In genomic region chr2:122011441-122011840, GRCm38 (mm10) we compare ENCODE assay signal across 30 mouse cellular contexts. TPM values are rescaled to one million over a fixed set of nuclear protein-coding genes. Genes with fewer than 3 reads are reported as not detected.
"Had no signal": no experiment of that assay in that cellular context is flagged by ENCODE, and none has a peak within 500 bp of the region (broad histone marks: within the 10 kb centered on the region; RNA-seq: fewer than 3 reads in every experiment).

No protein-coding gene starts in this region.

- H3K9me3 ChIP-seq: heart, embryonic 10.5 days; heart, embryonic 12.5 days; hindbrain, embryonic 13.5 days; hindbrain, embryonic 15.5 days; kidney, embryonic 15.5 days; limb, embryonic 13.5 days; limb, embryonic 15.5 days; liver, embryonic 12.5 days had no signal

- H3K4me1 ChIP-seq: heart, embryonic 10.5 days; heart, embryonic 12.5 days; hindbrain, embryonic 13.5 days; hindbrain, embryonic 15.5 days; kidney, embryonic 15.5 days; limb, embryonic 15.5 days; liver, embryonic 12.5 days had no signal

- H3K27ac ChIP-seq: heart, embryonic 10.5 days; hindbrain, embryonic 13.5 days; hindbrain, embryonic 15.5 days; hindbrain, postnatal 0 days; kidney, embryonic 15.5 days; kidney, postnatal 0 days; layer of hippocampus, adult 2 months; limb, embryonic 13.5 days; limb, embryonic 15.5 days; liver, embryonic 12.5 days; liver, embryonic 14.5 days had no signal

- H3K9ac ChIP-seq: heart, embryonic 12.5 days; hindbrain, embryonic 13.5 days; hindbrain, embryonic 15.5 days; kidney, embryonic 15.5 days; limb, embryonic 13.5 days; limb, embryonic 15.5 days; liver, embryonic 12.5 days; liver, embryonic 14.5 days had no signal

- H3K27me3 ChIP-seq: heart, embryonic 12.5 days; hindbrain, embryonic 13.5 days; hindbrain, embryonic 15.5 days; kidney, embryonic 15.5 days; limb, embryonic 13.5 days; limb, embryonic 15.5 days; liver, embryonic 12.5 days had no signal

- H3K4me3 ChIP-seq: heart, embryonic 10.5 days; heart, embryonic 12.5 days; hindbrain, embryonic 13.5 days; hindbrain, embryonic 15.5 days; kidney, embryonic 15.5 days; layer of hippocampus, adult 2 months; limb, embryonic 13.5 days; limb, embryonic 15.5 days; liver, embryonic 12.5 days had no signal

- DNase-seq: gastrocnemius, postnatal 14 days; gastrocnemius, postnatal 36 days; heart, adult 18-20 months; heart, postnatal 10 days; heart, postnatal 4 days; kidney, adult 11 months; kidney, adult 2 months; kidney, adult 9 months; kidney, postnatal 14 days; kidney, postnatal 36 days; left cerebral cortex, postnatal 4 days had no signal

- H3K4me2 ChIP-seq: heart, embryonic 12.5 days; hindbrain, embryonic 13.5 days; hindbrain, embryonic 15.5 days; kidney, embryonic 15.5 days; limb, embryonic 13.5 days; limb, embryonic 15.5 days; liver, embryonic 12.5 days had no signal

- ATAC-seq: hindbrain, postnatal 0 days; intestine, embryonic 16.5 days; liver, embryonic 12.5 days had no signal

RNA-seq across cellular contexts. Expression of gene Mageb3, which starts 55.5 kb away (rescaled TPM):
- total RNA-seq: gastrocnemius, adult 18-20 months; gastrocnemius, adult 8-10 months; gastrocnemius, postnatal 36 days; heart, adult 18-20 months; heart, adult 8-10 months; heart, postnatal 10 days; heart, postnatal 25 days; liver, adult 2 months had no signal
- polyA plus RNA-seq: gonadal fat pad, adult 2 months; liver, adult 2 months had no signal
